Mouse (Mus musculus): ENCODE results near the gene Cyp2s1.

Gene Cyp2s1

GRCm38 (mm10) chr7:25781937-25782610 is 34.6 kb downstream of the Cyp2s1 start:
- no peak for DNase-seq (ENCODE audit: low spot score in 2 of 2)

GRCm38 (mm10) chr7:25781321-25781936 is 35.3 kb downstream of the Cyp2s1 start:
- no peak for DNase-seq (ENCODE audit: low spot score in 2 of 2)

- no peak for DNase-seq (ENCODE audit: low spot score in 2 of 2)
These were observed 36.0 kb downstream of the Cyp2s1 start for GRCm38 (mm10) chr7:25780753-25781152.

GRCm38 (mm10) chr7:25780021-25780420 is 36.7 kb downstream of the Cyp2s1 start:
- no peak for DNase-seq (ENCODE audit: low spot score in 2 of 2)

GRCm38 (mm10) chr7:25768229-25768628 is 48.5 kb downstream of the Cyp2s1 start:
- DNase-seq (ENCODE audit: low spot score in 2 of 2), result no peak

GRCm38 (mm10) chr7:25766108-25766507 is 50.6 kb downstream of the Cyp2s1 start:
- no peak for DNase-seq (ENCODE audit: low spot score in 2 of 2)

GRCm38 (mm10) chr7:25764221-25764620 is 52.5 kb downstream of the Cyp2s1 start:
- DNase-seq (ENCODE audit: low spot score in 2 of 2), result no peak

- no peak for DNase-seq (ENCODE audit: low spot score in 2 of 2)
These were observed 53.0 kb downstream of the Cyp2s1 start for GRCm38 (mm10) chr7:25763678-25764077.

GRCm38 (mm10) chr7:25761354-25761753 is 55.4 kb downstream of the Cyp2s1 start:
- DNase-seq (ENCODE audit: low spot score in 2 of 2), result no peak

- peak; percentile 76 to 84 for DNase-seq (ENCODE audit: low spot score in 2 of 2)
These were observed 60.7 kb downstream of the Cyp2s1 start for GRCm38 (mm10) chr7:25756011-25756410.

- DNase-seq (ENCODE audit: low spot score in 2 of 2), result peak; percentile 32 to 49
These were observed 61.3 kb downstream of the Cyp2s1 start for GRCm38 (mm10) chr7:25755468-25755833.

- peak; percentile 99 for DNase-seq (ENCODE audit: low spot score in 2 of 2)
These were observed 61.8 kb downstream of the Cyp2s1 start, which contains the start of gene Hnrnpul1 for GRCm38 (mm10) chr7:25754738-25755467. Gene Hnrnpul1, minus strand, starts transcription at chr7:25754757.

GRCm38 (mm10) chr7:25754439-25754737 is 62.3 kb downstream of the Cyp2s1 start:
- DNase-seq (ENCODE audit: low spot score in 2 of 2), result no peak

GRCm38 (mm10) chr7:25753643-25754438 is 62.9 kb downstream of the Cyp2s1 start:
- DNase-seq (ENCODE audit: low spot score in 2 of 2), result no peak

- DNase-seq (ENCODE audit: low spot score in 2 of 2), result no peak
These were observed 63.6 kb downstream of the Cyp2s1 start for GRCm38 (mm10) chr7:25753076-25753475.
